Mouse (Mus musculus): ENCODE measurements around the gene Gm10198. TPM values are rescaled to one million over a fixed set of nuclear protein-coding genes. Genes with fewer than 3 reads are reported as not detected.
A peak's percentile ranks its signal among the peaks of the same experiment; 100 is the strongest.

Gm10198 gene
- not detected for total RNA-seq (2021)
- long read RNA-seq, experiment 1 = 0 reads
- long read RNA-seq, experiment 2 = 0 reads

DNA sequence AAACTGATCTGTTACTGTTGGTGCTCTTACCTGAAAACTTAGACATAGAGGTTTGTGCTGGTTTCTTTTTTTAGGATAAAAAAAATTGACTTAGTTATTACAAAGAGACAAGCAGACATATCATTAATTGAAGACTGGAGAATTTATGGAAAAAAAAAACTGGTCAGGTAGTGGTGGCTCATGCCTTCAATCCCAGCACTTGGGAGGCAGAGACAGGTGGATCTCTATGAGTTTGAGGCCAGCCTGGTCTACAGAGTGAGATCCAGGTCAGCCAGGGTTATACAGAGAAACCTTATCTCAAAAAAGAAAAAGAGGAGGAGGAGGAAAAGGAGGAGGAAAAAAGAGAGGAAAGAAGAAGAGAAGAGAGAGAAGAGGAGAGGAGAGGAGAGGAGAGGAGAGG, at the start of gene Gm10198:
TSS of gene Gm10198 (plus strand) at position 301 of the 400 bp plus-strand sequence.
- no peak for DNase-seq (ENCODE audit: extremely low spot score in 1 of 2, low spot score in 2 of 2)
- intact Hi-C loops (cut with DNase I) = no loop called here
- no peak for TF ChIP-seq CTCF (IDR thresholded peaks at IDR 0.05)
- no peak within 1 kb of the TSS for H3K27ac ChIP-seq
- H3K4me3 ChIP-seq = no peak within 1 kb of the TSS

DNA sequence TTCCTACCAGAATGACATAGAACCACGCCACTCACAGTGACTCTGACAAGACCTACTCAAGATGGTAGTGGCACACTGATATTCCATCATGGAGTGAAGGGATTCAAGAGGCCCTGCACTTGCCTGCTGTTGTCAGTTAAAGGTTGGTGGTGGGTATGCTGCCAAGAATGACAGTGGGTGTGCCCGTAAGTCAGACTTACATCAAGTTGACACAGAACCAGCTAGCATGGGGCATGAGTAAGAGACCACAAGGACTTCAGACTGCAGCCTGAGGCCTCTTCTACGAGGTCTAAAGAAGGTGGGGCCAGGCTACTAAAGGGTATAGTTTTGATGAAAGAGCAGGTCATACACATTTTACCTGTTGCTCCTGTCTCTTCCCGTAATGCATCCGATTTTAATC, 47.3 kb upstream of the Gm10198 start:
- TF ChIP-seq CTCF (IDR thresholded peaks at IDR 0.05) = no peak
- H3K4me3 ChIP-seq = no peak overlapping the region
- intact Hi-C loops (cut with DNase I) = no loop called here
- H3K27ac ChIP-seq = no peak overlapping the region
- DNase-seq (ENCODE audit: extremely low spot score in 1 of 2, low spot score in 2 of 2) = no peak

DNA sequence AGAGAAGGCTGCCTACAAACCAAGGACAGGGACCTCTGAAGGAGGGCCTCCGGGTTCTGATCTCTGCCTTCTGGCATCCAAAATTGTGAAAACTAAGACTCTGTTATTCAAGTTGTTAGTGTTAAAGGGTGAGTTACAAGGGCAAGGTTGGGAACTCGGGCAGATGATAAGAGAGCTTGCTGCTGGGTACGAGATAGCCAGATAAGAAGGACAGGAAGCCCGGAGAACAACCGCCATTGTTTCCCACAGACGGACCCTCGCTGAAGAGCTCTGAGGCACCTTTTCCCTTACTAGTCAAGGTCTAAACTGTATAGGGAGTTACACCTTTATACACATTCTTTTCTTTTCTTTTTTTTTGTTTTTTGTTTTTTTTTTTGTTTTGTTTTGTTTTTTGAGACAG, 39.8 kb upstream of the Gm10198 start:
- no peak for DNase-seq (ENCODE audit: extremely low spot score in 1 of 2, low spot score in 2 of 2)
- TF ChIP-seq CTCF (IDR thresholded peaks at IDR 0.05) = no peak
- Histone ChIP-seq H3K27ac (no peak overlapping the region), H3K4me3 (no peak overlapping the region)
- intact Hi-C loops (cut with DNase I) = no loop called here

DNA sequence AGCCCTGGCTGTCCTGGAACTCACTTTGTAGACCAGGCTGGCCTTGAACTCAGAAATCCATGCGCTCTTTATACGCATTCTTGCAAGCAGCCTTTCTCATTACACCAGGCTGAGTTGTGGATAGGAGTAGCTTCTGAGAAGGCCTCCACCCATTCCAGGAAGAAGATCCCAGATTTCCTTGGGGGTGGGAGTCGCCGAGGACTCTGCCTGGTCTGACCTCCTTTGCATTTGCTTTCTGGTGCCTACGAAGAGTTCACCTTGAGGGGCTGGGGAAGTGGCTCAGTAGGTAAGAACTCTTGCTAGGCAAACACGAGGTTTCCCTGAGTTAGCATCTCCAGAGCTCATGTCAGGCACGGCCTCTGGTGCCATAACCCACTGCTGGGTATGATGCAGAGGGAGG, 39.4 kb upstream of the Gm10198 start:
- H3K4me3 ChIP-seq = no peak overlapping the region
- DNase-seq (ENCODE audit: extremely low spot score in 1 of 2, low spot score in 2 of 2) = no peak
- H3K27ac ChIP-seq = no peak overlapping the region
- intact Hi-C loops (cut with DNase I) = no loop called here
- TF ChIP-seq CTCF (IDR thresholded peaks at IDR 0.05) = no peak

GRCm38 (mm10) chr13:111553941-111554340, 38.6 kb upstream of the Gm10198 start:
- Histone ChIP-seq H3K4me3 (no peak overlapping the region), H3K27ac (no peak overlapping the region)
- DNase-seq (ENCODE audit: extremely low spot score in 1 of 2, low spot score in 2 of 2) = no peak
- no peak; the same call in 1 of the 2 replicates for TF ChIP-seq CTCF (IDR thresholded peaks at IDR 0.05)
- intact Hi-C loops (cut with DNase I) = no loop called here

- intact Hi-C loops (cut with DNase I) = no loop called here
- DNase-seq (ENCODE audit: extremely low spot score in 1 of 2, low spot score in 2 of 2) = no peak
- Histone ChIP-seq H3K4me3 (no peak overlapping the region), H3K27ac (no peak overlapping the region)
- no peak for TF ChIP-seq CTCF (IDR thresholded peaks at IDR 0.05)
These were observed 37.3 kb upstream of the Gm10198 start for GRCm38 (mm10) chr13:111555333-111555732.

GRCm38 (mm10) chr13:111556375-111556774, 36.2 kb upstream of the Gm10198 start:
- intact Hi-C loops (cut with DNase I) = no loop called here
- Histone ChIP-seq H3K4me3 (no peak overlapping the region), H3K27ac (no peak overlapping the region)
- no peak for DNase-seq (ENCODE audit: extremely low spot score in 1 of 2, low spot score in 2 of 2)
- no peak for TF ChIP-seq CTCF (IDR thresholded peaks at IDR 0.05)

DNA sequence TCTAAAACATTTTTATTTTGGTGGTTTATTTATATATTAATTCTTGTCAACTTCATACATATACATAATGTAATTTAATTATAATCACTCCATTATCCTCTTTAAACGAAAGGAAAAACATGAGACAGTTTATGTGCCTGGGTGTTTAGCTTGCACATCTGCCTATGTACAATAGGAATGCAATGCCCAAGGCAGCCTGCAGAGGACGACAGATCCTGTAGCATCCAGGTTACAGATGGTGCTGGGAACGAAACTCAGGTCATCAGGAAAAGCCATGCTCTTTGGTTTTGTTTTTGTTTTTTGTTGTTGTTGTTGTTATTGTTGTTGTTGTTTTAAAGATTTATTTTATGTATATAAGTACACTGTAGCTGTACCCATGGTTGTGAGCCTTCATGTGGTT, 32.4 kb upstream of the Gm10198 start:
- Histone ChIP-seq H3K4me3 (no peak overlapping the region), H3K27ac (no peak overlapping the region)
- no peak for DNase-seq (ENCODE audit: extremely low spot score in 1 of 2, low spot score in 2 of 2)
- TF ChIP-seq CTCF (IDR thresholded peaks at IDR 0.05) = no peak; the same call in 1 of the 2 replicates
- intact Hi-C loops (cut with DNase I) = no loop called here

DNA sequence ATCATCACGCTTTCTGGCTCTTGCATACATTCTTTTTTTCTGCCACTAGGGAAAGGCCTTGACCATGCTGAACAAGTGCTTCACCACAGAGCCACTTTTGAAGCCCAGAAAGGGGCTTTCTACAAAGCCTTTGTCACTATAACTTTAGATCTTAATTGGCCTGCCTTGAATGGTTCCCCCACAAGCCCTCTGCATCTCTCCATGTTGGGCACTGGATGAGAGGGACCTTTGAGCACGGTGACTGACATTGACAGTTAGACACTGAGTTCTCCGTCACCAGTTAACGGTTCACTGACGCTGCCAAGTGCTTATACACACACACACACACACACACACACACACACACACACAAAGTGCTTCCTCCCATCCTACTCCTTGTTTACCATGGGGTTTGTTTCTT, 30.0 kb upstream of the Gm10198 start:
- intact Hi-C loops (cut with DNase I) = no loop called here
- Histone ChIP-seq H3K27ac (no peak overlapping the region), H3K4me3 (no peak overlapping the region)
- no peak for DNase-seq (ENCODE audit: extremely low spot score in 1 of 2, low spot score in 2 of 2)
- TF ChIP-seq CTCF (IDR thresholded peaks at IDR 0.05) = no peak

GRCm38 (mm10) chr13:111574196-111574595, 18.4 kb upstream of the Gm10198 start:
- TF ChIP-seq CTCF (IDR thresholded peaks at IDR 0.05) = peak; percentile 32
- H3K27ac ChIP-seq = no peak overlapping the region
- DNase-seq (ENCODE audit: extremely low spot score in 1 of 2, low spot score in 2 of 2) = no peak
- intact Hi-C loops (cut with DNase I) = no loop called here
- no peak overlapping the region for H3K4me3 ChIP-seq

DNA sequence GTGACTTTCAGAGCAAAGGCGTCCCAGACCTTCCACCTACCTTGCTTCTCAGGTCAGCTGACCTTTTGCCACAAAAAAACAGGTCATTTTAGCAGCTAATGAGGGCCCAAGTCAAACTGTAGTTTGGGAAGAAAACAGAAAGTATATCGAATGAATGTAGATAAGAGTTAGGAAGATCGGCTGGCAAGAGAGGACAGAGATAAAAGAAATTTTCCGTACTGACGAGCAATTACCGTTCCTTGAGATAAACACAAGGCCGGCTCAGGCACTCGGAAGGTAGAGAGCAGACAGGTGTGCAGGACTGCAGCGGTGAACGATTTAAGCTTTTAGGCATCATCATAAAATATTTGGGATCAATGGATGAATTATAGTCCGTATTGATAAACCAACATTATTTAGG, 15.4 kb upstream of the Gm10198 start:
- no peak for DNase-seq (ENCODE audit: extremely low spot score in 1 of 2, low spot score in 2 of 2)
- TF ChIP-seq CTCF (IDR thresholded peaks at IDR 0.05) = no peak
- Histone ChIP-seq H3K4me3 (no peak overlapping the region), H3K27ac (no peak overlapping the region)
- intact Hi-C loops (cut with DNase I) = no loop called here

GRCm38 (mm10) chr13:111580054-111580453, 12.5 kb upstream of the Gm10198 start:
- no peak overlapping the region for H3K4me3 ChIP-seq
- no peak for DNase-seq (ENCODE audit: extremely low spot score in 1 of 2, low spot score in 2 of 2)
- no peak for TF ChIP-seq CTCF (IDR thresholded peaks at IDR 0.05)
- H3K27ac ChIP-seq = no peak overlapping the region
- intact Hi-C loops (cut with DNase I) = no loop called here

GRCm38 (mm10) chr13:111598111-111598510, 5.5 kb downstream of the Gm10198 start:
- H3K4me3 ChIP-seq = no peak overlapping the region
- TF ChIP-seq CTCF (IDR thresholded peaks at IDR 0.05) = no peak
- no peak overlapping the region for H3K27ac ChIP-seq
- intact Hi-C loops (cut with DNase I) = no loop called here
- DNase-seq (ENCODE audit: extremely low spot score in 1 of 2, low spot score in 2 of 2) = no peak

DNA sequence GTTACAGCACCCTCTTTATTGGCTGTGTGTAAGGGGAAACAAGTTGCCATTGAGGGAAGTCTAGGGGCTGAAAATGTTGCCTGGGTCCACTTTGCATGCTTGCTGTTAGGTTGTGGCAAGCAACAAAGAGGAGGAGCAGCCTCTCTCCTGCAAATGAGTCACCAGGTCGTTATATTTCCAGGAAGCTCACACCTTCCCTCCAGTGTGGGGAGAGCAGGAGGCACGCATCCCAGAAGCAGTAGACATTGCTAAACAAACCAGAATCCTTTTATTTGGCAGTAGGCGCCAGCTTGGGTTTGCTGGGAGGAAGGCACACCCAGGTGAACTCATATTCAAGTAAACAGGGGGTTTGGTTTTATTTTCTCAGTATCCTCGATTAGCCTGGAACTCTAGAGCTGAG, 8.8 kb downstream of the Gm10198 start:
- no peak for TF ChIP-seq CTCF (IDR thresholded peaks at IDR 0.05)
- no peak for DNase-seq (ENCODE audit: extremely low spot score in 1 of 2, low spot score in 2 of 2)
- Histone ChIP-seq H3K27ac (no peak overlapping the region), H3K4me3 (no peak overlapping the region)
- intact Hi-C loops (cut with DNase I) = no loop called here

Data from left cerebral cortex, adult 2 months (tissue).